In genomic region chr2:164513389-164513788, GRCm38 (mm10) we compare ENCODE assay signal across 16 mouse cellular contexts. TPM values are rescaled to one million over a fixed set of nuclear protein-coding genes. Genes with fewer than 3 reads are reported as not detected.
DNase-seq lines count a peak whose midpoint lies in the region; ATAC-seq and TF ChIP-seq lines count a peak whose summit lies in the region.
"Had no signal": no experiment of that assay in that cellular context is flagged by ENCODE, and none has a peak within 500 bp of the region (broad histone marks: within the 10 kb centered on the region; RNA-seq: fewer than 3 reads in every experiment).

No protein-coding gene starts in this region.

- H3K4me1 ChIP-seq in embryonic facial prominence, embryonic 12.5 days, result no peaks in the 10 kb centered on the region
- 0 out of 2 replicates have a peak, but pooled peaks cover 5% of the 10 kb centered on the region for H3K4me1 ChIP-seq in embryonic facial prominence, embryonic 10.5 days
- H3K4me1 ChIP-seq in heart, embryonic 12.5 days (replicated peaks), result peaks cover 21% of the 10 kb centered on the region
- peaks cover 4% of the 10 kb centered on the region for H3K4me1 ChIP-seq in lung, adult 2 months (ENCODE audit: control insufficient read depth, insufficient read depth, low read length)
- H3K4me1 ChIP-seq in intestine, postnatal 0 days (replicated peaks; ENCODE audit: control insufficient read depth, insufficient read depth, low read length), result no peaks in the 10 kb centered on the region

- no peaks in the 10 kb centered on the region for H3K36me3 ChIP-seq in embryonic facial prominence, embryonic 12.5 days
- H3K36me3 ChIP-seq in embryonic facial prominence, embryonic 10.5 days (replicated peaks), result peaks cover 6% of the 10 kb centered on the region; the same call in 1 of the 2 replicates
- H3K36me3 ChIP-seq in heart, embryonic 12.5 days, result no peaks in the 10 kb centered on the region; the same call in 1 of the 2 replicates
- no peaks in the 10 kb centered on the region; the same call in 1 of the 2 replicates for H3K36me3 ChIP-seq in intestine, postnatal 0 days (ENCODE audit: control insufficient read depth, insufficient read depth)
- H3K36me3 ChIP-seq: intestine, embryonic 15.5 days had no signal

- no peak for ATAC-seq in embryonic facial prominence, embryonic 12.5 days (ENCODE audit: insufficient number of reproducible peaks, insufficient read depth, low FRiP score, low TSS enrichment)
- ATAC-seq in heart, embryonic 12.5 days (ENCODE audit: insufficient number of reproducible peaks, low FRiP score), result peak; percentile 48
- no peak for ATAC-seq in intestine, postnatal 0 days
- ATAC-seq: forebrain, embryonic 14.5 days; intestine, embryonic 15.5 days had no signal

- H3K9ac ChIP-seq in embryonic facial prominence, embryonic 12.5 days, result no peak overlapping the region
- H3K9ac ChIP-seq in heart, embryonic 12.5 days, result no peak overlapping the region
- no peak overlapping the region for H3K9ac ChIP-seq in intestine, postnatal 0 days (ENCODE audit: low read depth, low read length)
- H3K9ac ChIP-seq: intestine, embryonic 15.5 days had no signal

- no peak overlapping the region for H3K4me2 ChIP-seq in embryonic facial prominence, embryonic 12.5 days (replicated peaks)
- no peak overlapping the region for H3K4me2 ChIP-seq in heart, embryonic 12.5 days
- H3K4me2 ChIP-seq in intestine, postnatal 0 days (replicated peaks; ENCODE audit: low read depth), result no peak overlapping the region
- H3K4me2 ChIP-seq: intestine, embryonic 15.5 days had no signal

- H3K4me3 ChIP-seq in embryonic facial prominence, embryonic 12.5 days, result no peak overlapping the region
- no peak overlapping the region for H3K4me3 ChIP-seq in embryonic facial prominence, embryonic 10.5 days
- no peak overlapping the region for H3K4me3 ChIP-seq in heart, embryonic 12.5 days
- H3K4me3 ChIP-seq in lung, adult 2 months (replicated peaks; ENCODE audit: extremely low read depth, low read depth, low read length), result no peak overlapping the region
- H3K4me3 ChIP-seq in intestine, postnatal 0 days (ENCODE audit: low read depth, low read length), result no peak overlapping the region
- H3K4me3 ChIP-seq: intestine, embryonic 15.5 days had no signal

- no peaks in the 10 kb centered on the region for H3K27me3 ChIP-seq in embryonic facial prominence, embryonic 12.5 days
- H3K27me3 ChIP-seq in embryonic facial prominence, embryonic 10.5 days (replicated peaks; ENCODE audit: low read depth, poor library complexity, severe bottlenecking), result no peaks in the 10 kb centered on the region
- no peaks in the 10 kb centered on the region for H3K27me3 ChIP-seq in heart, embryonic 12.5 days (replicated peaks)
- no peaks in the 10 kb centered on the region for H3K27me3 ChIP-seq in intestine, postnatal 0 days (replicated peaks; ENCODE audit: control insufficient read depth, insufficient read depth, low read length)
- H3K27me3 ChIP-seq: intestine, embryonic 15.5 days had no signal

- 0 out of 2 replicates have a peak overlapping the region, but pooled peaks have one; percentile 13 for H3K27ac ChIP-seq in embryonic facial prominence, embryonic 12.5 days
- H3K27ac ChIP-seq in embryonic facial prominence, embryonic 10.5 days (replicated peaks), result no peak overlapping the region
- no peak overlapping the region for H3K27ac ChIP-seq in heart, embryonic 12.5 days (ENCODE audit: poor library complexity, severe bottlenecking)
- H3K27ac ChIP-seq in intestine, postnatal 0 days (ENCODE audit: low read depth, low read length), result no peak overlapping the region
- H3K27ac ChIP-seq: intestine, embryonic 15.5 days had no signal

- WGBS in embryonic facial prominence, embryonic 12.5 days, result 73% methylated on average over 8 of the region's 8 CpGs
- WGBS in embryonic facial prominence, embryonic 10.5 days, result 73% methylated on average over 8 of the region's 8 CpGs
- WGBS in heart, embryonic 12.5 days, result 60% methylated on average over 8 of the region's 8 CpGs
- WGBS in lung, adult 2 months, result 47% methylated on average over 8 of the region's 8 CpGs
- 66% methylated on average over 8 of the region's 8 CpGs for WGBS in intestine, postnatal 0 days

- TF ChIP-seq CTCF in lung, adult 2 months (IDR thresholded peaks at IDR 0.05; ENCODE audit: insufficient read depth, low read length), result no peak
- TF ChIP-seq CTCF in intestine, postnatal 0 days (IDR thresholded peaks at IDR 0.05; ENCODE audit: low read depth), result no peak

- DNase-seq in embryonic facial prominence, embryonic 10.5 days (ENCODE audit: low spot score), result no peak
- DNase-seq in ZHBTc4 (ENCODE audit: low read depth, low spot score), result peak; percentile 39
- DNase-seq in lung, adult 2 months, result peak; percentile 31
- no peak for DNase-seq in spleen, postnatal 10 days (ENCODE audit: low spot score in 2 of 2)
- DNase-seq in left cerebral cortex, adult 8-10 months (ENCODE audit: low spot score in 2 of 2), result no peak
- DNase-seq: B cell, adult 2 months; cerebellum, adult 9-11 months had no signal

- H3K9me3 ChIP-seq in embryonic facial prominence, embryonic 12.5 days, result no peaks in the 10 kb centered on the region
- H3K9me3 ChIP-seq in embryonic facial prominence, embryonic 10.5 days, result 0 out of 2 replicates have a peak, but pooled peaks cover 5% of the 10 kb centered on the region
- peaks cover 6% of the 10 kb centered on the region for H3K9me3 ChIP-seq in heart, embryonic 12.5 days (replicated peaks)
- H3K9me3 ChIP-seq in intestine, postnatal 0 days (ENCODE audit: control insufficient read depth), result no peaks in the 10 kb centered on the region
- H3K9me3 ChIP-seq: intestine, embryonic 15.5 days had no signal

- TF ChIP-seq POLR2A in lung, adult 2 months (IDR thresholded peaks at IDR 0.05; ENCODE audit: borderline replicate concordance, extremely low read depth, low read depth, low read length), result peak; percentile 15; the same call in 1 of the 2 replicates

RNA-seq across cellular contexts. Expression of gene Pigt, which starts 16.1 kb away (rescaled TPM):
- 36.7 and 37.7 TPM in 2 replicates for polyA plus RNA-seq in embryonic facial prominence, embryonic 12.5 days (2016; fragmentation: Nextera tagmentation; extraction: Ambion mirVana)
- polyA plus RNA-seq in embryonic facial prominence, embryonic 10.5 days (2016; fragmentation: Nextera tagmentation; extraction: Ambion mirVana), result 34.8 and 38.1 TPM in 2 replicates
- 53.4 and 54.3 TPM in 2 replicates for polyA plus RNA-seq in heart, embryonic 12.5 days (2016; fragmentation: Nextera tagmentation; extraction: Ambion mirVana)
- 93.8 and 104 TPM in 2 replicates for polyA plus RNA-seq in lung, adult 2 months (2012; rRNA removed)
- 10 to 100 TPM; 84.0 to 97.2 (median 89.5) TPM for total RNA-seq in left cerebral cortex, adult 8-10 months (2022)
- polyA plus RNA-seq in intestine, postnatal 0 days (2015; fragmentation: Nextera tagmentation; extraction: Ambion mirVana), result 75.8 and 83.0 TPM in 2 replicates

RNA-seq across cellular contexts. Expression of gene Dbndd2, which starts 27.5 kb away (rescaled TPM):
- 1.7 and 2.2 TPM in 2 replicates for polyA plus RNA-seq in embryonic facial prominence, embryonic 12.5 days (2016; fragmentation: Nextera tagmentation; extraction: Ambion mirVana)
- polyA plus RNA-seq in embryonic facial prominence, embryonic 10.5 days (2016; fragmentation: Nextera tagmentation; extraction: Ambion mirVana), result 1.8 TPM in 2 replicates
- polyA plus RNA-seq in heart, embryonic 12.5 days (2016; fragmentation: Nextera tagmentation; extraction: Ambion mirVana), result 7.3 and 11.3 TPM in 2 replicates
- polyA plus RNA-seq in lung, adult 2 months (2012; rRNA removed), result 52.6 and 72.9 TPM in 2 replicates
- 100 to 1,000 TPM; 140 to 155 (median 147) TPM for total RNA-seq in left cerebral cortex, adult 8-10 months (2022)
- 15.9 and 18.8 TPM in 2 replicates for polyA plus RNA-seq in intestine, postnatal 0 days (2015; fragmentation: Nextera tagmentation; extraction: Ambion mirVana)

RNA-seq across cellular contexts. Expression of gene Trp53tg5, which starts 39.9 kb away (rescaled TPM):
- not detected in 2 replicates for polyA plus RNA-seq in embryonic facial prominence, embryonic 12.5 days (2016; fragmentation: Nextera tagmentation; extraction: Ambion mirVana)
- not detected in 2 replicates for polyA plus RNA-seq in embryonic facial prominence, embryonic 10.5 days (2016; fragmentation: Nextera tagmentation; extraction: Ambion mirVana)
- polyA plus RNA-seq in heart, embryonic 12.5 days (2016; fragmentation: Nextera tagmentation; extraction: Ambion mirVana), result 0.19 TPM in 1 of 2 replicates, not detected in the other
- polyA plus RNA-seq in lung, adult 2 months (2012; rRNA removed), result not detected in 2 replicates
- total RNA-seq in left cerebral cortex, adult 8-10 months (2022), result not detected
- polyA plus RNA-seq in intestine, postnatal 0 days (2015; fragmentation: Nextera tagmentation; extraction: Ambion mirVana), result not detected in 2 replicates
- total RNA-seq: megakaryocyte, adult 5-6 weeks; neutrophil, adult 5-6 weeks had no signal
- polyA plus RNA-seq: forebrain, embryonic 14.5 days; intestine, embryonic 15.5 days; limb, embryonic 11.5 days; stomach, embryonic 14.5 days had no signal

RNA-seq across cellular contexts. Expression of gene Wfdc2, which starts 48.8 kb away (rescaled TPM):
- 49.9 and 59.6 TPM in 2 replicates for polyA plus RNA-seq in embryonic facial prominence, embryonic 12.5 days (2016; fragmentation: Nextera tagmentation; extraction: Ambion mirVana)
- polyA plus RNA-seq in embryonic facial prominence, embryonic 10.5 days (2016; fragmentation: Nextera tagmentation; extraction: Ambion mirVana), result 59.8 and 62.7 TPM in 2 replicates
- 3.1 and 3.3 TPM in 2 replicates for polyA plus RNA-seq in heart, embryonic 12.5 days (2016; fragmentation: Nextera tagmentation; extraction: Ambion mirVana)
- 1,286 and 1,630 TPM in 2 replicates for polyA plus RNA-seq in lung, adult 2 months (2012; rRNA removed)
- 1 to 10 TPM in 2 of 4 experiments, under 1 TPM in 2; 0.98 to 1.5 (median 1.1) TPM for total RNA-seq in left cerebral cortex, adult 8-10 months (2022)
- polyA plus RNA-seq in intestine, postnatal 0 days (2015; fragmentation: Nextera tagmentation; extraction: Ambion mirVana), result 6.5 and 11.9 TPM in 2 replicates
- total RNA-seq: megakaryocyte, adult 5-6 weeks; neutrophil, adult 5-6 weeks had no signal

RNA-seq across cellular contexts. Expression of gene Gm20458, which starts 52.6 kb away (rescaled TPM):
- polyA plus RNA-seq in embryonic facial prominence, embryonic 12.5 days (2016; fragmentation: Nextera tagmentation; extraction: Ambion mirVana), result 6.1 and 6.5 TPM in 2 replicates
- polyA plus RNA-seq in embryonic facial prominence, embryonic 10.5 days (2016; fragmentation: Nextera tagmentation; extraction: Ambion mirVana), result 3.1 and 3.2 TPM in 2 replicates
- 11.8 and 16.9 TPM in 2 replicates for polyA plus RNA-seq in heart, embryonic 12.5 days (2016; fragmentation: Nextera tagmentation; extraction: Ambion mirVana)
- 47.7 and 52.2 TPM in 2 replicates for polyA plus RNA-seq in lung, adult 2 months (2012; rRNA removed)
- 10 to 100 TPM in 1 of 4 experiments, 1 to 10 TPM in 3; 4.4 to 15.6 (median 6.3) TPM for total RNA-seq in left cerebral cortex, adult 8-10 months (2022)
- polyA plus RNA-seq in intestine, postnatal 0 days (2015; fragmentation: Nextera tagmentation; extraction: Ambion mirVana), result 21.4 and 29.1 TPM in 2 replicates
- total RNA-seq: megakaryocyte, adult 5-6 weeks; neutrophil, adult 5-6 weeks had no signal

Comparison
In these comparisons a context has a peak if more than half of its experiments do, and no peak if none do; other contexts are left out.
1. DNase-seq: peak in ZHBTc4 (single experiment) and lung, adult 2 months (single experiment); none in embryonic facial prominence, embryonic 10.5 days (single experiment), spleen, postnatal 10 days (0 of 2) and left cerebral cortex, adult 8-10 months (0 of 2).